Mouse (Mus musculus): ENCODE measurements around the gene Vat1l. TPM values are rescaled to one million over a fixed set of nuclear protein-coding genes. Genes with fewer than 3 reads are reported as not detected.

Vat1l gene
- polyA plus RNA-seq, 1 experiment from 2014 or later: 0.09 TPM

DNA sequence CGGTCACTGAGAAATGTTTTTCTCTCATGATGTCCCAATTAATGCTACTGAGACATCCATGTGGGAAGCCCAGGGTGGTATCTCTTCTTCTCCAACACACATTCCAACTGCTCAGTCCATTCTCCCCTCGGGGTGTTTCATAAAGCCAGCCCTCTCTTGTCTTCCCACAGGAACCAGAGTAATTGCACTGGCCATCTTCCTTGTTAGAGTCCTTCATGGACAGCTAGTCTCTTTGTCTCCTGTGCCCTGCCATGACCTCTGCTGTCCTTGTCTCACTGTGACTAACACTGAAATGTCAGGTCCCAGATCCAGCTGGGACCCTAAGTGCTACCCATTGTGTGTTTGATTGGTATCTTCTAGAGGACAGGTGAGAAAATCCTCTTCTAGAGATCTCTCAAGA lies 116.7 kb downstream of the Vat1l start:
- H3K36me3 ChIP-seq (ENCODE audit: control insufficient read depth, insufficient read depth): no peaks in the 10 kb centered on the region
- no peak for ATAC-seq (ENCODE audit: low read depth)
- H3K4me3 ChIP-seq (ENCODE audit: low read depth, low read length): no peak overlapping the region
- no peaks in the 10 kb centered on the region for H3K27me3 ChIP-seq (ENCODE audit: control insufficient read depth, insufficient read depth, low read depth, low read length)
- H3K27ac ChIP-seq (ENCODE audit: low read length): no peak overlapping the region
- H3K9ac ChIP-seq (ENCODE audit: low read depth, low read length): no peak overlapping the region
- no peak overlapping the region for H3K4me2 ChIP-seq (ENCODE audit: low read depth, low read length)
- H3K4me1 ChIP-seq (ENCODE audit: control insufficient read depth, low read depth, low read length): no peaks in the 10 kb centered on the region
- H3K9me3 ChIP-seq (replicated peaks; ENCODE audit: control insufficient read depth, low read length): no peaks in the 10 kb centered on the region
- 71% methylated on average over 2 of the region's 2 CpGs for WGBS (ENCODE audit: insufficient replicate concordance)

DNA sequence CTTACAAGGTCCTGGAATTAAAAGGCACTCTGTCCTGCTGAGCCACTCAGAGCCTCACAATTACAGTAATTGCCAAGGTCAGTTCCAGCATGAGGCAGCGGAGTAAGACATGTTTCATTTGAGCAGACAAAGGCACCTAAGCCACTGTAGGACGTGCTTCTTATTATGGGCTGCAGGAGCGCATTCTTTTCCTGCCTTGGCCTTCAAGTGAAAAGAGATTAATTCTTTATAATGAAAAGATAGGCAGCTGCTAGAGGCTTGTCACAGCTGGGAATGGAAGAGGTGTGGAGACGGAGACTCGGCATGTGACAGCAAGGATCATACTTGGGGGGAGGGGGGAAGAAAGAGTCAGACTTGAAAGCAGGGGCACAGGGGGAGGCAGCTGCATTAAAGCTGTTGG lies 126.5 kb downstream of the Vat1l start:
- H3K27ac ChIP-seq (ENCODE audit: low read length): no peak overlapping the region
- no peaks in the 10 kb centered on the region for H3K9me3 ChIP-seq (replicated peaks; ENCODE audit: control insufficient read depth, low read length)
- 70% methylated on average over 5 of the region's 5 CpGs for WGBS (ENCODE audit: insufficient replicate concordance)

DNA sequence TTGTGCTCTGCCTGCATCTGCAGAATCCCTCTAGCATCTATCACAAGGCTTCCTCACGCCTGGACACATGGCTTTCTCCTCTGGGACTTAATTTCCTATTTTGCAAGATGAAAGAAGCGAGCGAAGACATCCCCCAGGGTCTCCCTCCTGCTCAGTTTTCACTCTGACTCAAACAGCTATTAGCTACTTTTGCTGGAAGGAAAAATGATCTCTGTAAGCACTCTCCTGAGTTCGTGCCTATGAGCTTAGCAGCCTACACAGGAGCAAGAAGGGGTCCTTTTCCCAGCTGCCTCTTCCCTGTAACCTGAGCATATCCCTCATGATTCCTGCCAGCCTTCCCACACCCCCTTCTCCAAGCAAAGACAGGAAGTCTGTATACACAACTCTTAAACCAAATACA lies 127.5 kb downstream of the Vat1l start:
- no peak overlapping the region for H3K4me2 ChIP-seq (ENCODE audit: low read depth, low read length)
- 47% methylated on average over 4 of the region's 4 CpGs for WGBS (ENCODE audit: insufficient replicate concordance)
- no peak for ATAC-seq (ENCODE audit: low read depth)

More for the DNA sequence above, 126.5 kb downstream of the Vat1l start:
- Histone ChIP-seq H3K9ac (ENCODE audit: low read depth, low read length) (no peak overlapping the region), H3K27me3 (ENCODE audit: control insufficient read depth, insufficient read depth, low read depth, low read length) (no peaks in the 10 kb centered on the region), H3K36me3 (ENCODE audit: control insufficient read depth, insufficient read depth) (no peaks in the 10 kb centered on the region), H3K4me2 (ENCODE audit: low read depth, low read length) (no peak overlapping the region), H3K4me1 (ENCODE audit: control insufficient read depth, low read depth, low read length) (no peaks in the 10 kb centered on the region), H3K4me3 (ENCODE audit: low read depth, low read length) (no peak overlapping the region)
- ATAC-seq (ENCODE audit: low read depth): no peak

DNA sequence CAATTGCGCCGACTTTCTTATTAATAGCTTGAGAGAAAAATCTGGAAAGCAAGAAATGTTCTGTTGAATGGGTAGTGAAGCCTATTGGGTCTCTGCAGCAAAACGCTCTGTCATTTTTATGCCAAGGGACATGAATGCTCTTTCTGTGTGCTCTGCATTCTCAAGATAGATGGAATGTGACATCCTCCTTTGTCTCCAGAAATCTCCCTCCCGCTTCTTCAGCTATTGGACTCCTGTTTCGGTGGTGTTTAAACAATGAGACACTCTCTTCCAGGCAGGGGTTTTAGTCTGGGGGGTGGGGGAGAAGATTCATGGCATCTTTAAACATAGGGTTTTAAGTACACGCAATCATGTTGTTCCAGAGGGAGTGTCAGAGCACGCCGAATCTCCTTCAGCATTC lies 130.3 kb downstream of the Vat1l start:
- no peaks in the 10 kb centered on the region for H3K27me3 ChIP-seq (ENCODE audit: control insufficient read depth, insufficient read depth, low read depth, low read length)
- no peak overlapping the region for H3K4me2 ChIP-seq (ENCODE audit: low read depth, low read length)
- 72% methylated on average over 8 of the region's 8 CpGs for whole genome bisulfite sequencing (ENCODE audit: insufficient replicate concordance)
- H3K4me3 ChIP-seq (ENCODE audit: low read depth, low read length): no peak overlapping the region
- ATAC-seq (ENCODE audit: low read depth): no peak
- H3K9ac ChIP-seq (ENCODE audit: low read depth, low read length): no peak overlapping the region
- H3K4me1 ChIP-seq (ENCODE audit: control insufficient read depth, low read depth, low read length): no peaks in the 10 kb centered on the region
- H3K9me3 ChIP-seq (replicated peaks; ENCODE audit: control insufficient read depth, low read length): no peaks in the 10 kb centered on the region
- H3K36me3 ChIP-seq (ENCODE audit: control insufficient read depth, insufficient read depth): no peaks in the 10 kb centered on the region
- no peak overlapping the region for H3K27ac ChIP-seq (ENCODE audit: low read length)

More for the DNA sequence above, 127.5 kb downstream of the Vat1l start:
- Histone ChIP-seq H3K4me3 (ENCODE audit: low read depth, low read length) (no peak overlapping the region), H3K27me3 (ENCODE audit: control insufficient read depth, insufficient read depth, low read depth, low read length) (no peaks in the 10 kb centered on the region), H3K9me3 (replicated peaks; ENCODE audit: control insufficient read depth, low read length) (no peaks in the 10 kb centered on the region), H3K36me3 (ENCODE audit: control insufficient read depth, insufficient read depth) (no peaks in the 10 kb centered on the region), H3K27ac (ENCODE audit: low read length) (no peak overlapping the region), H3K9ac (ENCODE audit: low read depth, low read length) (no peak overlapping the region), H3K4me1 (ENCODE audit: control insufficient read depth, low read depth, low read length) (no peaks in the 10 kb centered on the region)

DNA sequence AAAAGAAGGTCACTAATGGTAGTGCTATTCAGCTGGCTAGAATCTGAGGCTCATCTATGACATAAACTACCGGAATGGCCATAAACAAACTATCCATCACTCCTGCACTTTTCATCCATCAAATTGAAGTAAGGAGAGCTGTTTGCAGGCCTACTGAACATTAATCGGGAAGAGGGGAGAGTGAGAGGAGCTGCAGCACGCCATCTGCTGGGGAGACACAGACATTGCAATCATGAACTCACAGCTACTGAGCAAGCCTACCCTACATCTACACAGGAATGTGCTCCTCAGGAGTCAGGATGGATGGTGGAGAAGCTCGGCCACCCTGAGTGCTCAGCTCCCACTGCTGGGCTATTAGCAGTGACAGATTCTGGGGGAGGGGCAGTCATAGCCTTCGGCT lies 136.9 kb downstream of the Vat1l start:
- no peak overlapping the region for H3K4me2 ChIP-seq (ENCODE audit: low read depth, low read length)
- no peaks in the 10 kb centered on the region for H3K27me3 ChIP-seq (ENCODE audit: control insufficient read depth, insufficient read depth, low read depth, low read length)
- no peak overlapping the region for H3K4me3 ChIP-seq (ENCODE audit: low read depth, low read length)
- H3K36me3 ChIP-seq (ENCODE audit: control insufficient read depth, insufficient read depth): no peaks in the 10 kb centered on the region
- 46% methylated on average over 5 of the region's 5 CpGs for WGBS (ENCODE audit: insufficient replicate concordance)
- no peak for ATAC-seq (ENCODE audit: low read depth)
- no peak overlapping the region for H3K27ac ChIP-seq (ENCODE audit: low read length)
- H3K9ac ChIP-seq (ENCODE audit: low read depth, low read length): no peak overlapping the region
- no peaks in the 10 kb centered on the region for H3K9me3 ChIP-seq (replicated peaks; ENCODE audit: control insufficient read depth, low read length)
- no peaks in the 10 kb centered on the region for H3K4me1 ChIP-seq (ENCODE audit: control insufficient read depth, low read depth, low read length)

DNA sequence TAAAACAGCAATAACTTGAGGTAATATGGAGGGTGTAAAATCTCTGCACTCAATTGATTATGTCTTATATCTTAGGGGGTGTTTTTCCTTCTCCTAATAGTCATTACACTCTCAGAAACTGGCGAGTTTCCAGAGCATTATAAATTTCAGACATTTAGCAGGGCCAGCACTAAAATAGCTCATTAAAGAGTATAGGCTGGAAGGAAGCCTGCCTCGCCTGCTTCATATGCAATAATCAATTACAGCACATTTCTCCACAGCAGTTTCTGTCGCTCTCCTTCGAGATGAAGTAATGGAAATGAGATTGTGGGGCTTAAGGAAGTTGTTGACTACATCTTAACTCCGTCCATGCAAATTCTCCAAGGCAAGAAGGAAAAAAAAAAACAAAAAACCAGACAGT lies 139.4 kb downstream of the Vat1l start:
- no peak overlapping the region for H3K9ac ChIP-seq (ENCODE audit: low read depth, low read length)
- ATAC-seq (ENCODE audit: low read depth): no peak
- no peak overlapping the region for H3K4me3 ChIP-seq (ENCODE audit: low read depth, low read length)
- H3K4me2 ChIP-seq (ENCODE audit: low read depth, low read length): no peak overlapping the region
- H3K27ac ChIP-seq (ENCODE audit: low read length): no peak overlapping the region
- no peaks in the 10 kb centered on the region for H3K27me3 ChIP-seq (ENCODE audit: control insufficient read depth, insufficient read depth, low read depth, low read length)
- H3K36me3 ChIP-seq (ENCODE audit: control insufficient read depth, insufficient read depth): no peaks in the 10 kb centered on the region
- H3K9me3 ChIP-seq (replicated peaks; ENCODE audit: control insufficient read depth, low read length): no peaks in the 10 kb centered on the region
- whole genome bisulfite sequencing (ENCODE audit: insufficient replicate concordance): 50% methylated on average over 5 of the region's 5 CpGs
- H3K4me1 ChIP-seq (ENCODE audit: control insufficient read depth, low read depth, low read length): no peaks in the 10 kb centered on the region

DNA sequence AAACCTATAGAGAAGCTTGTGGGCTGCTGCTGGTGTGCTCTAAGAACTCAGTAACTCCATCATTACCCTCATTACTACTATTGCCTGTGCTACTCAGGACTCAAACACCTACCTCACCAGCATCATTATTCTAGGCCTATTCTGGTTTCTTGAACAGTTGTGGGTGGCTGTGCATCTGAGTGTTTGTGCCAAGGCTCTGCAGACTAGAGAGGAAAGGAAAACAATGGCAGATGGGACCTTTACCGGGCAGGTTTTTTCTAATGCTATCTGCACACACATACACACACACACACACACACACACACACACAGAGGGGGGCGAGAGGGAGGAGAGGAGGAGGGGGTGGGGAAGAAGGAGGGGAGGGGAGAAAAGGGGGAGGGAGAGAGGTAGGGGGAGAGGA lies 140.6 kb downstream of the Vat1l start:
- H3K27me3 ChIP-seq (ENCODE audit: control insufficient read depth, insufficient read depth, low read depth, low read length): no peaks in the 10 kb centered on the region
- WGBS (ENCODE audit: insufficient replicate concordance): 57% methylated on average over 1 of the region's 2 CpGs
- H3K4me3 ChIP-seq (ENCODE audit: low read depth, low read length): no peak overlapping the region
- H3K4me1 ChIP-seq (ENCODE audit: control insufficient read depth, low read depth, low read length): no peaks in the 10 kb centered on the region
- H3K9me3 ChIP-seq (replicated peaks; ENCODE audit: control insufficient read depth, low read length): no peaks in the 10 kb centered on the region
- H3K36me3 ChIP-seq (ENCODE audit: control insufficient read depth, insufficient read depth): no peaks in the 10 kb centered on the region
- no peak overlapping the region for H3K9ac ChIP-seq (ENCODE audit: low read depth, low read length)
- ATAC-seq (ENCODE audit: low read depth): no peak
- no peak overlapping the region for H3K4me2 ChIP-seq (ENCODE audit: low read depth, low read length)
- H3K27ac ChIP-seq (ENCODE audit: low read length): no peak overlapping the region

DNA sequence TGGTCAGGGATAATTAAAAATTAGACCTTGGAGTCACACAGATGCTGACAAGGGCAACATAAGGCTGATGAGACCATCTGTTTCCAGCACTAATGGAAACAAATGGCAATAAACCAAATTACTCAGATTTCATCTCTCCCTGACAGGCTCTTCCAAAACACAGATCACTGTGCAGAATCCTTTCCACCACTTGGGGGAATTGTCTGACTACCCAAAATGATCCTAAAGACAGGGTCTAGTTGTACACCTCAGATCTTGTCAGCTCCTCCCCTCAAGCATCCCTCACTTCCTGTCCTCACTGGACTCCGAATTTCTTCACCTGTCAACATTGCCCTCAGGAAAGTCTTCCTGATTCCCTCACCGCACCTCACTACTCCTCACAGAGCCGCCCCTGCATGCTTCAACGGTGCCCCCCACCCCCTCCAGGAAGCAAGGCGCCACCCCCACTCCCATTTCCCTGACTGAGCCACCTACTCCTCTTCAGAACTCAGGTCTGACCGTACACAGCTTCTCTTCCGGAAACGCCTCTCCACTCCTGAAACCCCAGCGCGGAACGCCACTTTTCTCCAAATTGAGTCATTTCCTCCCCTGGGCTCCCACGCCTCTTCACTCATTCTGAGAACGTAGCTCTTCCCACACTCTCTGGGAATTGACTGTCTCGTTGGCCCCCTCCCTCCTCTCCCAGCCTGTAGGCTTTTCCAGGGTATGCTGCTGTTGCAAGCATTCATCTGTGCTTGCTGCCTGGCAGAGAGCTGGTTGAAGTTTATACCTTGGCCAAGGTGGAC lies 146.4 kb downstream of the Vat1l start:
- Histone ChIP-seq H3K27me3 (ENCODE audit: control insufficient read depth, insufficient read depth, low read depth, low read length) (no peaks in the 10 kb centered on the region), H3K9me3 (replicated peaks; ENCODE audit: control insufficient read depth, low read length) (no peaks in the 10 kb centered on the region), H3K27ac (ENCODE audit: low read length) (no peak overlapping the region), H3K36me3 (ENCODE audit: control insufficient read depth, insufficient read depth) (no peaks in the 10 kb centered on the region), H3K9ac (ENCODE audit: low read depth, low read length) (no peak overlapping the region), H3K4me3 (ENCODE audit: low read depth, low read length) (no peak overlapping the region), H3K4me2 (ENCODE audit: low read depth, low read length) (no peak overlapping the region), H3K4me1 (ENCODE audit: control insufficient read depth, low read depth, low read length) (no peaks in the 10 kb centered on the region)
- WGBS (ENCODE audit: insufficient replicate concordance): 27% methylated on average over 14 of the region's 14 CpGs
- no peak for ATAC-seq (ENCODE audit: low read depth)

DNA sequence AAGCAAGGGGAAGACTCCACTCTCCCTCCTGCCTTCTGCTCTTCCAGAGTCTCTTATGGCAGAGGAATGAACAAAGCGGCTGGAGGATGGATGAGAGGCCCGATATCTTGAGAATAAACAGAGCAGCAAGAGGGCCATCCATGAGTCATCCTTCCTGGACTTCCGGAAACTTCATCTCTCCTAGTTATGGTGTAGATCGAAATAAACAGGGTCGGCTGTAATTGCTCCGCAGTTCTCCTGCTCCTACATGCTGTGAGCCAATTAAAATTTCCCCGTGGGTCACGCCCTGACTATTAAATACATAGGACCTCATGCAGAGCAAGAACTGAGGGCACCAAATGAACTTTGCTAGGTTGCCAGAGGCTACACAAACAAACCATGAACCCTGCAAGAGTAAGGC lies 155.1 kb downstream of the Vat1l start:
- no peaks in the 10 kb centered on the region for H3K9me3 ChIP-seq (replicated peaks; ENCODE audit: control insufficient read depth, low read length)
- no peak overlapping the region for H3K9ac ChIP-seq (ENCODE audit: low read depth, low read length)
- no peaks in the 10 kb centered on the region for H3K4me1 ChIP-seq (ENCODE audit: control insufficient read depth, low read depth, low read length)
- H3K27ac ChIP-seq (ENCODE audit: low read length): no peak overlapping the region
- no peak overlapping the region for H3K4me2 ChIP-seq (ENCODE audit: low read depth, low read length)
- ATAC-seq (ENCODE audit: low read depth): no peak
- 59% methylated on average over 8 of the region's 8 CpGs for WGBS (ENCODE audit: insufficient replicate concordance)
- no peaks in the 10 kb centered on the region for H3K27me3 ChIP-seq (ENCODE audit: control insufficient read depth, insufficient read depth, low read depth, low read length)
- no peak overlapping the region for H3K4me3 ChIP-seq (ENCODE audit: low read depth, low read length)
- H3K36me3 ChIP-seq (ENCODE audit: control insufficient read depth, insufficient read depth): no peaks in the 10 kb centered on the region
